Mouse (Mus musculus) stomach, embryonic 16.5 days (tissue): ENCODE results near the gene Wtip. TPM values are rescaled to one million over a fixed set of nuclear protein-coding genes. Genes with fewer than 3 reads are reported as not detected.

Experiments used
- ATAC-seq: fragments of 200-750 bp; cut with Nextera tagmentation; 2 replicates; pipeline ENCODE4 v1.8.0; 2017; ENCODE audit warnings: moderate number of reproducible peaks, moderate TSS enrichment; ENCODE audit not compliant: insufficient read depth, low FRiP score
- H3K27ac ChIP-seq: fragments of 300-500 bp; sonication (generic); 2 replicates; pipeline ENCODE4 v1.5.1; 2014; ENCODE audit warnings: low read length
- H3K27me3 ChIP-seq: fragments of 300-500 bp; sonication (generic); 2 replicates; pipeline ENCODE4 v1.6.1; 2014; ENCODE audit warnings: low read length, control low read depth, mixed read lengths; ENCODE audit not compliant: control insufficient read depth, insufficient read depth
- H3K36me3 ChIP-seq: fragments of 300-500 bp; sonication (generic); 2 replicates; pipeline ENCODE4 v1.6.1; 2014; ENCODE audit warnings: low read length; ENCODE audit not compliant: control insufficient read depth, insufficient read depth
- H3K4me1 ChIP-seq: fragments of 300-500 bp; sonication (generic); 2 replicates; pipeline ENCODE4 v1.6.1; 2014; ENCODE audit warnings: low read length, control low read depth, mixed read lengths; ENCODE audit not compliant: control insufficient read depth, insufficient read depth
- H3K4me2 ChIP-seq: fragments of 300-500 bp; sonication (generic); 2 replicates; pipeline ENCODE4 v1.6.1; 2014; ENCODE audit warnings: low read depth, low read length, mixed read lengths
- H3K4me3 ChIP-seq: fragments of 300-500 bp; sonication (generic); replicated peaks from 2 replicates; pipeline ENCODE4 v1.5.1; 2014; ENCODE audit warnings: mild to moderate bottlenecking, low read length
- H3K9ac ChIP-seq: fragments of 300-500 bp; sonication (generic); 2 replicates; pipeline ENCODE4 v1.6.1; 2014; ENCODE audit warnings: low read length
- H3K9me3 ChIP-seq: fragments of 300-500 bp; sonication (generic); replicated peaks from 2 replicates; pipeline ENCODE4 v1.6.1; 2016; ENCODE audit warnings: low read length, control low read depth; ENCODE audit not compliant: control insufficient read depth
- WGBS: fragments of 180-500 bp; shearing (Covaris S2); extraction: QIAGEN DNeasy Blood & Tissue Kit; methylation state at CpG from one replicate; pipeline ENCODE4 v1.1.7; 2014; 5-methylcytosine and 5-hydroxymethylcytosine counted together
- polyA plus RNA-seq: library from polyadenylated mRNA; unstranded; fragments of >200 nt; fragmentation: Nextera tagmentation; extraction: Ambion mirVana; gene quantifications from 2 replicates; pipeline ENCODE4 v1.2.1, GENCODE M21; 2015

The Wtip gene
- polyA plus RNA-seq, 1 experiment from 2014 or later: 4.3 TPM

GRCm38 (mm10) chr7:34164671-34165070 lies 31.6 kb upstream of the Wtip start:
- peaks cover 42% of the 10 kb centered on the region for H3K36me3 ChIP-seq
- 87% methylated on average over 7 of the region's 7 CpGs for WGBS

GRCm38 (mm10) chr7:34159167-34159566 lies 26.1 kb upstream of the Wtip start:
- WGBS: 90% methylated on average over 3 of the region's 3 CpGs
- Histone ChIP-seq H3K4me2 (no peak overlapping the region), H3K9ac (no peak overlapping the region), H3K36me3 (peaks cover 60% of the 10 kb centered on the region), H3K9me3 (no peaks in the 10 kb centered on the region), H3K27ac (no peak overlapping the region), H3K27me3 (no peaks in the 10 kb centered on the region), H3K4me3 (no peak overlapping the region), H3K4me1 (no peaks in the 10 kb centered on the region)
- ATAC-seq: no peak

More at GRCm38 (mm10) chr7:34164671-34165070, 31.6 kb upstream of the Wtip start:
- H3K4me3 ChIP-seq: no peak overlapping the region
- peaks cover 8% of the 10 kb centered on the region for H3K4me1 ChIP-seq
- no peaks in the 10 kb centered on the region for H3K27me3 ChIP-seq
- H3K4me2 ChIP-seq: no peak overlapping the region
- ATAC-seq: no peak
- H3K27ac ChIP-seq: no peak overlapping the region
- no peak overlapping the region for H3K9ac ChIP-seq
- H3K9me3 ChIP-seq: no peaks in the 10 kb centered on the region

GRCm38 (mm10) chr7:34157994-34158393 lies 24.9 kb upstream of the Wtip start:
- Histone ChIP-seq H3K27ac (no peak overlapping the region), H3K9ac (no peak overlapping the region), H3K36me3 (peaks cover 50% of the 10 kb centered on the region), H3K4me1 (no peaks in the 10 kb centered on the region), H3K9me3 (no peaks in the 10 kb centered on the region), H3K4me2 (no peak overlapping the region), H3K27me3 (no peaks in the 10 kb centered on the region), H3K4me3 (no peak overlapping the region)
- 81% methylated on average over 3 of the region's 3 CpGs for WGBS
- ATAC-seq: peak; percentile 80; the same call in 1 of the 2 replicates

- ATAC-seq: no peak
Observed at GRCm38 (mm10) chr7:34147193-34147592, 14.1 kb upstream of the Wtip start.

GRCm38 (mm10) chr7:34141123-34141522 lies 8.1 kb upstream of the Wtip start:
- no peak for ATAC-seq
- Histone ChIP-seq H3K27ac (no peak overlapping the region), H3K9ac (no peak overlapping the region), H3K27me3 (no peaks in the 10 kb centered on the region), H3K4me2 (no peak overlapping the region), H3K4me3 (no peak overlapping the region), H3K36me3 (peaks cover 56% of the 10 kb centered on the region), H3K9me3 (no peaks in the 10 kb centered on the region), H3K4me1 (no peaks in the 10 kb centered on the region)
- WGBS: 94% methylated on average over 13 of the region's 13 CpGs

More at GRCm38 (mm10) chr7:34147193-34147592, 14.1 kb upstream of the Wtip start:
- no peak overlapping the region for H3K4me2 ChIP-seq
- H3K27ac ChIP-seq: no peak overlapping the region
- peaks cover 5% of the 10 kb centered on the region; the same call in 1 of the 2 replicates for H3K9me3 ChIP-seq
- H3K4me3 ChIP-seq: no peak overlapping the region
- WGBS: 70% methylated on average over 4 of the region's 4 CpGs
- no peak overlapping the region for H3K9ac ChIP-seq
- no peaks in the 10 kb centered on the region for H3K27me3 ChIP-seq
- peaks cover 81% of the 10 kb centered on the region for H3K36me3 ChIP-seq
- H3K4me1 ChIP-seq: no peaks in the 10 kb centered on the region

GRCm38 (mm10) chr7:34139493-34139892 lies 6.4 kb upstream of the Wtip start:
- H3K9me3 ChIP-seq: no peaks in the 10 kb centered on the region
- H3K4me1 ChIP-seq: no peaks in the 10 kb centered on the region
- H3K36me3 ChIP-seq: peaks cover 42% of the 10 kb centered on the region
- no peak overlapping the region for H3K9ac ChIP-seq
- no peak overlapping the region for H3K4me2 ChIP-seq
- H3K27me3 ChIP-seq: no peaks in the 10 kb centered on the region
- H3K27ac ChIP-seq: no peak overlapping the region
- no peak; the same call in 1 of the 2 replicates for ATAC-seq
- H3K4me3 ChIP-seq: no peak overlapping the region
- WGBS: 86% methylated on average over 6 of the region's 6 CpGs

- H3K4me3 ChIP-seq: no peak overlapping the region
- H3K9ac ChIP-seq: no peak overlapping the region
- H3K4me1 ChIP-seq: peaks cover 18% of the 10 kb centered on the region
- 58% methylated on average over 2 of the region's 2 CpGs for WGBS
- H3K4me2 ChIP-seq: no peak overlapping the region
- no peaks in the 10 kb centered on the region for H3K36me3 ChIP-seq
- H3K9me3 ChIP-seq: no peaks in the 10 kb centered on the region
- H3K27me3 ChIP-seq: no peaks in the 10 kb centered on the region
- ATAC-seq: peak; percentile 11; the same call in 1 of the 2 replicates
- peak overlapping the region; percentile 79; the same call in 1 of the 2 replicates for H3K27ac ChIP-seq
Observed at GRCm38 (mm10) chr7:34134336-34134735, 1.3 kb upstream of the Wtip start.

GRCm38 (mm10) chr7:34132355-34133079 lies 551 bp downstream of the Wtip start:
- Histone ChIP-seq H3K9me3 (no peaks in the 10 kb centered on the region), H3K4me1 (peaks cover 18% of the 10 kb centered on the region), H3K9ac (peak overlapping the region; percentile 95), H3K4me2 (peak overlapping the region; percentile 68), H3K36me3 (0 out of 2 replicates have a peak, but pooled peaks cover under 1% of the 10 kb centered on the region), H3K27me3 (no peaks in the 10 kb centered on the region), H3K4me3 (peak overlapping the region; percentile 80), H3K27ac (peak overlapping the region; percentile 79)
- 2% methylated on average over 99 of the region's 116 CpGs for WGBS
- peak; percentile 71 for ATAC-seq

- H3K9ac ChIP-seq: peak overlapping the region; percentile 95
- H3K4me3 ChIP-seq: peak overlapping the region; percentile 80
- H3K9me3 ChIP-seq: no peaks in the 10 kb centered on the region; the same call in 1 of the 2 replicates
- no peaks in the 10 kb centered on the region for H3K27me3 ChIP-seq
- H3K4me2 ChIP-seq: peak overlapping the region; percentile 68
- H3K4me1 ChIP-seq: peaks cover 18% of the 10 kb centered on the region
- no peak overlapping the region for H3K27ac ChIP-seq
- WGBS: 2% methylated on average over 3 of the region's 3 CpGs
- H3K36me3 ChIP-seq: peaks cover 6% of the 10 kb centered on the region; the same call in 1 of the 2 replicates
- ATAC-seq: no peak
Observed at GRCm38 (mm10) chr7:34131959-34132354, 1.1 kb downstream of the Wtip start.
